Mouse (Mus musculus) frontal cortex, postnatal 14 days (tissue): Measurements from ENCODE around the gene Nepro.

Experiments used
- DNase-seq, 2 experiments: peaks; one replicate each; pipeline ENCODE4 v3.0.0; 2022; ENCODE audit warnings: low spot score in 2 of 2

The Nepro gene

GRCm38 (mm10) chr16:44703458-44703857 is 20.6 kb upstream of the Nepro start:
- no peak for DNase-seq

DNA sequence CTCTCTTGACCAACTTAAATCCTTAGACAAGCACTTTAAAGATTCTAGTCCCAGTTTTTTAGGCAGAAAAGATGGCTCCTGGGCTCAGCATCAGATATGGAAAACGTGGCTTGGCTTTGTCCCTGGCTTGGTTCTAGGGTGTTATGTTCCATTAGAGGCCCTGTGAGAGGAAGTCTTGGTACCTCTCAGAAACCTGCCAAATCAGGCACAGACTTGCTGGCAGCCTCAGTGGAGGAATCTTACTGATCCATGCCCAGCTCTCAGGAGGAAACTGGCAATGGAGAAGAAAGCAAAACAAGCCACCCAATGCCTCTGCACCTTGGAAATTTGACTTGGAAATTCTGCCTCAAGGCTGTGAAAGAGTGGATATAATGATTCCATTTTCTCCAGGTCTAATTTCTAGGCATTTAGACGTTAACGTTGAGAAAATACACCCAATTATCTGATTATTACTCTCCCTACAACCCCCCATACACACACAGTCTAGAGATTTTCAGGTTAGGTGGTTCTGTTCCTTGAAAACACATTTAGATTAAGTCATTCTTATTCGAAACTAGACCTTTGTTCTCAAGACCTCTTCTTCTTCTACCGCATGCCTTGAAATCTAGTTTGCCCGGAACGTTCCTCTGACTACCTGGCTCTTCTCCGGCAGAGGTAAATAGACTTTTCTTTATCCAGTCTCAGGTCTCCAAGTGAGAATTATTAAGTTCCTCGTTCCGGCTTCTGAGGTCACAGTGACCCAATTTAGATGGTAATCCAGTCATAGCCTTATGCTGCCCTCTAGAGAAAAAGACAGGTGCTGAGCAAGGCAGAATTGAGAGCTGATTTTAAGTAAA is 7.6 kb upstream of the Nepro start:
- DNase-seq: no peak

- DNase-seq: no peak
These were observed 6.9 kb upstream of the Nepro start for GRCm38 (mm10) chr16:44717141-44717634.

DNA sequence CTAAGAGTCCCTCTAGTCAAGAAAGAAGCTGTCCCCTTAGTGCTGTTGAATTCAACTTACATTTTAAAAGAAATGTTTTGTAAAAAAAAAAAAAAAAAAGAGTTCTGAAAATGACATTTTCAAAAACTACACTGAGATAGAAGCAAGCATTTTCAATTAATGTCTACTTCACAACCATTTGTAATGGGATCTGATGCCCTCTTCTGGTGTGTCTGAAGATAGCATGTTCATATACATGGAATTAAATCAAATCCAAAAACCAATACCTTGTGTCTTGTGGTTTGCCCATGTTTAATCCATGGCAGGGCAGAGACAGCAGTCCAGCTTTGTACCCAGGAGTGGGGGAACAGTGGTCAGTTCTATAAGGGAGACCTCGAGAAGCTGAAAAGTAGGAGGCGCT is 6.3 kb upstream of the Nepro start:
- no peak for DNase-seq

DNA sequence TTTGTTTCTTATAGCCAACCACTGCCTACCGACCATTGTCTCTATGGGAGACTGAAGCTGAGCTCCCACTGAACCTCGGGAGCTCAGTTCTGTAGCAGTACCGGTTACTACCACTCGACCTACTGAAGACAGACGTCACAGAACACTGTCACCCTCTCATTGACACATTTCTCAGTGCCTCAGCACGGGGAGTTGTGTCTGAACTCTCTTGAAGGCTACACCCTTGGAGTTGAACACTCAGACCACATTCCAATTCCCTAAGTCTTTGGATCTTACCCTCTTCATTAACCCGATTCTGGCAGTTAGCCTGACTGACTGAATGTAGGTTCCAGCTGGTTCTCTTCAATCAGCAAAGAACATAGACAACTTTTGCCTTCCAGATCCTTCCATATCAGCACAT is 4.8 kb upstream of the Nepro start:
- DNase-seq: no peak

- DNase-seq: no peak
These were observed 3.6 kb upstream of the Nepro start for GRCm38 (mm10) chr16:44720518-44720917.

DNA sequence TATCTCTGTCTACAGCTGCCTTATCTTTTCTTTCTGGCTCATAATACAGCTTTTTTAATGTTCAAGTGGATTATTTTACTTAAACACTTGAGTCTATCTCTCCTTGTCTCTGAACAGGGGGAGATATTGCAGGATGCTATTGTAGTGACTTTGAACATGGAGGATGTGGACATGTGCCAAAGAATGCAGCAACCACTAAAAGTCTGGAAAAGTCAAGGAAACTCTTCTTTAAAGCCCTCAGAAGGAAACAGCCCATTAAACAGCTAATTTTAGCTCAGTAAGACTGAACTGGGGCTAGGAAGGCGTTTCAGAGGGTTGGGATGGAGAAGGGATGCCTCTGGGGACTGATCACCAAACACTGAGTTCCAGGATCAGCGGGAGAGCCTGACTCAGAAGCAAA is 1.4 kb upstream of the Nepro start:
- no peak for DNase-seq

DNA sequence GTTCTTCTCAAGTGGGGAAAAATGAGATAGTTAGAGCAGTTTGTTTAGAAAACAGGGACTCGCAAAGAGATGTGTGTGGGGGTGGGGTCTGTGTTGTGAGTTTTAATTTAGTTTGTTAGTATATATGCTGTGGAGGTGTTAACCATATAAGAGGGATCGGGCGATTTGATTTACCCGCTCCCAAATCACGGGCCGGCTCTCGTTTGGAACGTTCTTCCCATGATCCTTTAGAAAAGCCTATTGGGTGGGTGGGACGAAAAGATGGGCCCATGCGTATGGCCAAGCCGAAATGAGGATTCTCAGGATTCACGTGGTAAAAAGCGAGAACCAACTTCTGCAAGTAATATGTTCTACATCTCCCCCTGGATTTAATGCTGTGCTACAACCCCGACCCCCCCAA is 746 bp downstream of the Nepro start:
- DNase-seq: peak; percentile 29 to 46

- peak; percentile 54 to 67 for DNase-seq
These were observed 1.5 kb downstream of the Nepro start for GRCm38 (mm10) chr16:44725286-44726223.

- no peak for DNase-seq
These were observed 3.4 kb downstream of the Nepro start for GRCm38 (mm10) chr16:44727525-44727924.

DNA sequence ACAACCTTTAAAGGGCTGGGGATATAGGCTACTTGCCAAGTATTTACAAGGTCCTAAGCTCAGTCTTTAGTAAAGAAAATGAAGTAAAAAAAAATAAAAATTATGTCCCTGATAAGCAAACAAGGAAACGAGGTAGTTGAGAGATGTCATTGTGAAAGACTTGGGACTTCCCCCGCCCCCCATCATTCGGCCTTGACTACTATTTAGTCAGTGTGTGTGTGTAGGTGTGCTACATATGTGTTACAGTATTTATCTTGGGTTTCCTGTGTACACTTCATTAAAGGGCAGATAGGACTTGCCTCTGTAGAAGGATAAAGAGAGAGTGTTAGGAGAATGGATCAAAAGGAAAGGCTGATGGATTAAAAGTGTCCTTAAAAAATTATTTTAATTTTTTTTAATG is 10.0 kb downstream of the Nepro start:
- DNase-seq: no peak

GRCm38 (mm10) chr16:44735676-44736075 is 11.6 kb downstream of the Nepro start:
- no peak for DNase-seq

- no peak for DNase-seq
These were observed 12.0 kb downstream of the Nepro start for GRCm38 (mm10) chr16:44736118-44736517.

- DNase-seq: no peak
These were observed 18.7 kb downstream of the Nepro start for GRCm38 (mm10) chr16:44742753-44743152.

- DNase-seq: no peak
These were observed 21.4 kb downstream of the Nepro start for GRCm38 (mm10) chr16:44745471-44745865.

DNA sequence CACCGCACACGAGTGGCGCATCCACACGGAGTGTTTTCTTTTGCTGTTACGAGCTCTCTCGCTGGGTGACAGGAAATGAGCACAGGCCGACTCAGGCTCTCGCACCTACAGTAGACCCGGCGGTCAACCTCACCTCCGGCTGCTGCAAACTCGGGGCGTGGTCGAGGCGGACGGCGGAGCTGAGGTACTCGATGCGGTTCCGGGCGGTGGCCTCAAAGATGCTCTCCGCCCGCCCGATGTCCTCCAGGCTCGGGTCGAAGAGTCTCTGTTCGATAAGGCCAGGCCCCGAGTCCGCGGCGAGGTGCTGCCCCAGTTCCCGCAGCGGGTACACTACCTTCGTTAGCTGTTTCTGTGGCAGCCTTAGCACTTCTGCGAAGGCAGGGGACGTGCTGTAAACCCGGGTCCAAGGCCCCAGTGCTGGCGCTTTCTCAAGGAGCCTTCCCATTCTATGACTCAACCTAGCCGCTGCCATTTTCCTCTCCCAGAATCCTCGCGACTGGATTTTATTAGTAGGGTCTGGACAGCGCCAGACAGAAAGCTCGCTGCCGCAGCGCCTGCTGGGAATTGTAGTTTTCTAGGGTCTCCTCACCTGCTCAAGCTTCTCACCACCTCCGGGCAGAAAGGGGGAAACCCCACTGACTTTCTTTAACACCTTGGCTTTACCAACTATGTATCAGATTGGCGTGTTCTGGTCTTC is 21.9 kb downstream of the Nepro start, which contains the start of gene Gtpbp8:
Gene Gtpbp8 (minus strand): TSS at position 498 of the 697 bp plus-strand sequence.
- DNase-seq: peak; percentile 79 to 83

- DNase-seq: no peak
These were observed 23.9 kb downstream of the Nepro start for GRCm38 (mm10) chr16:44748007-44748406.

GRCm38 (mm10) chr16:44757700-44758099 is 33.6 kb downstream of the Nepro start:
- DNase-seq: no peak

DNA sequence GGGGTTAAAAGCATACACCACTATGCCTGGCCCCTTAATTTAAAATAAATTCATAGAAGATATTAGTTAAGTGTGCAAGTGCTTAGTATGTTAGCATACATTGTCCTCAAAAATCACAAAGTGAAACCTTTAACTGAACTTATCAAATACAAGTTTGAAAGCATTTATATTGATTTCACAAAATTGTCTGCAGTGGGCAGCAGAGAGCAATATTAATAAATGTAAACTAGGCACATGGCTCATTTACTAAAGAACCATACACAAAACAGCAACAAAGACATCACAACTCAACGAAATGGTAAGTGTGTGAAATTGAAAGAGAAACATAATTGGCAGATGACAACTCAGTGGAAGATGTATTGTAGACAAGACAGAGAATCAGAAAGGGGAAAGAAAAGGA is 37.7 kb downstream of the Nepro start:
- DNase-seq: no peak

GRCm38 (mm10) chr16:44765555-44766319 is 41.6 kb downstream of the Nepro start, which contains the start of gene Cd200r1:
Gene Cd200r1, plus strand, starts transcription at chr16:44765736.
- no peak for DNase-seq

GRCm38 (mm10) chr16:44766320-44766892 is 42.3 kb downstream of the Nepro start:
- DNase-seq: no peak
